Mouse (Mus musculus) ES-Bruce4 (cell line): ENCODE measurements around the gene Chst4. TPM values are rescaled to one million over a fixed set of nuclear protein-coding genes. Genes with fewer than 3 reads are reported as not detected.

Experiments used
- H3K27ac ChIP-seq: 2 replicates; pipeline ENCODE4 v1.5.1; 2012; ENCODE audit warnings: low read length, inconsistent platforms; ENCODE audit not compliant: insufficient read depth
- H3K27me3 ChIP-seq: 2 replicates; pipeline ENCODE4 v1.6.1; 2012; ENCODE audit warnings: mild to moderate bottlenecking, low read length, inconsistent platforms; ENCODE audit not compliant: control insufficient read depth, poor library complexity, insufficient read depth, severe bottlenecking
- H3K36me3 ChIP-seq: 2 replicates; pipeline ENCODE4 v1.6.1; 2012; ENCODE audit warnings: inconsistent platforms, mild to moderate bottlenecking, low read length, moderate library complexity; ENCODE audit not compliant: control insufficient read depth, poor library complexity, insufficient read depth, severe bottlenecking
- H3K4me1 ChIP-seq: one replicate; pipeline ENCODE4 v1.8.1; 2011; ENCODE audit warnings: low read length; ENCODE audit not compliant: control insufficient read depth, insufficient read depth
- H3K4me3 ChIP-seq: 2 replicates; pipeline ENCODE4 v1.5.1; 2011; ENCODE audit warnings: low read depth, mild to moderate bottlenecking, low read length
- H3K9ac ChIP-seq: 2 replicates; pipeline ENCODE4 v1.6.1; 2012; ENCODE audit warnings: low read depth, mild to moderate bottlenecking, inconsistent platforms; ENCODE audit not compliant: poor library complexity, severe bottlenecking
- H3K9me3 ChIP-seq: replicated peaks from 2 replicates; pipeline ENCODE4 v1.6.1; 2012; ENCODE audit warnings: mild to moderate bottlenecking, low read length, inconsistent platforms; ENCODE audit not compliant: control insufficient read depth, poor library complexity, insufficient read depth, severe bottlenecking
- CTCF ChIP-seq: IDR thresholded peaks from one replicate; pipeline ENCODE4 v1.8.1; 2011; ENCODE audit warnings: low read depth, low read length
- EP300 ChIP-seq: IDR thresholded peaks from 2 replicates; pipeline ENCODE4 v1.6.1; 2011; ENCODE audit warnings: low read depth, low read length; ENCODE audit not compliant: insufficient read depth
- POLR2A ChIP-seq: IDR thresholded peaks from one replicate; pipeline ENCODE4 v1.8.1; 2011; ENCODE audit warnings: low read length; ENCODE audit not compliant: insufficient read depth
- polyA plus RNA-seq: library from polyadenylated mRNA; stranded (reverse); fragments of >200 nt; gene quantifications from 2 replicates; pipeline ENCODE4 v1.2.4, GENCODE M21; 2011; ENCODE audit warnings: low read depth; ENCODE audit not compliant: missing spikeins, insufficient read depth, insufficient read length

Chst4 gene
- polyA plus RNA-seq, 1 experiment: not detected

- Histone ChIP-seq H3K9me3 (no peaks in the 10 kb centered on the region), H3K9ac (no peak overlapping the region), H3K4me3 (no peak overlapping the region), H3K36me3 (no peaks in the 10 kb centered on the region), H3K27me3 (no peaks in the 10 kb centered on the region), H3K27ac (no peak overlapping the region), H3K4me1 (peaks cover 8% of the 10 kb centered on the region)
- TF ChIP-seq CTCF: peak; percentile 52
- TF ChIP-seq EP300: no peak
- no peak for TF ChIP-seq POLR2A
Observed at GRCm38 (mm10) chr8:110010868-110011267, 28.7 kb downstream of the Chst4 start.

DNA sequence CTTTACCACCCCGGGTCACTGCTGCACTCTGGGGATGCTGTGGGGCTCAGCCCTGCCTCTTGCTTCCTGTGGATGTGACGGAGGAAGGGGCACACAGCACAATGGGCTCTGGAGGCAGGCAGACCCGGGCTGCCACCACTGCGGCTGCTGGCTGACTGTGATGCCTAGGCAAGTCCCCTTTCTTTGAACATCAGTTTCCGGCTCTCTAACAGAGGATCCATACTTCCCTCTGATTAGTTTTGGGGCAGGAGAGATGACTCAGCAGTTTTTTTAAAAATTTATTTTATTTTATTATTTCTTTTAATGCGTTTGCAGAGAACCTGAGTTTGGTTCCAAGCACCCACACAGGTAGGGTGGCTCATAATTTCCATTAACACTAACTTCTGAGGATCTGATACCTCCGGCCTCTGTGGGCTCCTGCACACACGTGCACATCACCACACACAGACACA, 30.5 kb downstream of the Chst4 start:
- Histone ChIP-seq H3K27me3 (no peaks in the 10 kb centered on the region), H3K9ac (peak overlapping the region; percentile 88), H3K36me3 (no peaks in the 10 kb centered on the region), H3K9me3 (no peaks in the 10 kb centered on the region), H3K4me3 (0 out of 2 replicates have a peak overlapping the region, but pooled peaks have one; percentile 14), H3K27ac (peak overlapping the region; percentile 74), H3K4me1 (peaks cover 8% of the 10 kb centered on the region)
- no peak for TF ChIP-seq POLR2A
- TF ChIP-seq CTCF: no peak
- TF ChIP-seq EP300: no peak

DNA sequence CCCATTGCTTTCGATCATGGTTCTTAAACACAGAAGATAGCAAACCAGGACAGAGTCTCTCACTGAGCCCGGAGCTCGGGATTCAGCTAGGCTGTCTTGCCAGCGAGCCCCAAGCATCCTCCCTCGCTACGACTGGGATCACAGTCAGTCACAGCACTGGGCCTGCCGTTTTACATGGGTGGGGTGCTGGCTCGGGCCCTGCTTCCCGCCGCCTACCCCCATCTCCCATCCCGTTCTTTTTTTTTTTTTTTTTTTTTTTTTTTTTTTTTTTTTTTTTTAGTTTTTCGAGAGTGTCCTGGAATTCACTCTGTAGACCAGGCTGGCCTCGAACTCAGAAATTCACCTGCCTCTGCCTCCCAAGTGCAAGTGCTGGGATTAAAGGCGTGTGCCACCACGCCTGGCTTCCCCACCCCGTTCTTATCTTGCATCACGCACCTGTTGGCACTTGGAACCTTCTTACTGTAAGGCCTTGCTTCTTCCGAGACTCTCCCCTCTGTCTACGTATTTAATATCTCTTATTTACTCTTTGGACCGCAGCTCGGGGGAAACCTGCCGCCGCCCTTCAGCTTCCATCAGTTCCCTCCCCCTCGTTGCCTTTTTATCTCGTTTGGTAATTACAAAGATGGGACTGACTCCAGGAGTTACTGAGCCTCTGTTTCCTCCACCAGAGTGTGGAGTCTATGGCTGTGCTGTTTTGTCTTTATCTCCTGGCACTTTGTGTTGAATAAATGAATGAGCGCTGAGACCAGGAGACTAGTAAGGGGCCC, 31.1 kb downstream of the Chst4 start:
- Histone ChIP-seq H3K27ac (peak overlapping the region; percentile 74), H3K4me1 (peaks cover 8% of the 10 kb centered on the region), H3K27me3 (no peaks in the 10 kb centered on the region), H3K9me3 (no peaks in the 10 kb centered on the region), H3K9ac (peak overlapping the region; percentile 88), H3K36me3 (no peaks in the 10 kb centered on the region), H3K4me3 (peak overlapping the region; percentile 14; the same call in 1 of the 2 replicates)
- no peak for TF ChIP-seq POLR2A
- TF ChIP-seq EP300: no peak
- TF ChIP-seq CTCF: no peak

GRCm38 (mm10) chr8:110006312-110007023, 33.1 kb downstream of the Chst4 start:
- no peaks in the 10 kb centered on the region for H3K36me3 ChIP-seq
- H3K27me3 ChIP-seq: no peaks in the 10 kb centered on the region
- H3K4me3 ChIP-seq: no peak overlapping the region
- no peak for TF ChIP-seq CTCF
- no peak for TF ChIP-seq EP300
- no peak for TF ChIP-seq POLR2A
- H3K9me3 ChIP-seq: no peaks in the 10 kb centered on the region
- H3K4me1 ChIP-seq: peaks cover 8% of the 10 kb centered on the region
- H3K27ac ChIP-seq: no peak overlapping the region
- H3K9ac ChIP-seq: no peak overlapping the region

DNA sequence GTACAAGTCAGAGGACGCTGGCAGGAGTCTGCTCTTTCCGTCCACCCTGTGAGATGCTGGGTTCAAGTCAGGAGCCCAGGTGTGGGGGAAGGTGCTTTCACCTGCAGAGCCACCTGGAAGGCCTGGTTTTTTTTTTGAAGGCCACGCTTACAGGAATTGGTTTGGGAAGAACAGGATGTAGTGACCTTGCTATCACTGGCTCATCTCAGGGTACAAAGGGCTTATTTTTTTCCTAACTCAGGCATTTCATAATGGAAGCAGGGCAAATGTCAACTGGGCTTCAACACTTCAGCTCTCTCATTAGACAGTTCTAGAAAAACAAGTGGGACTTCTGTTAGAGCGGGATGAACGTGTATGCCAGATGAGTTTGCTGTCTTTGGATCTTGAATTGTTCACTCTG, 35.2 kb downstream of the Chst4 start:
- no peak for TF ChIP-seq POLR2A
- no peak for TF ChIP-seq CTCF
- no peak for TF ChIP-seq EP300

DNA sequence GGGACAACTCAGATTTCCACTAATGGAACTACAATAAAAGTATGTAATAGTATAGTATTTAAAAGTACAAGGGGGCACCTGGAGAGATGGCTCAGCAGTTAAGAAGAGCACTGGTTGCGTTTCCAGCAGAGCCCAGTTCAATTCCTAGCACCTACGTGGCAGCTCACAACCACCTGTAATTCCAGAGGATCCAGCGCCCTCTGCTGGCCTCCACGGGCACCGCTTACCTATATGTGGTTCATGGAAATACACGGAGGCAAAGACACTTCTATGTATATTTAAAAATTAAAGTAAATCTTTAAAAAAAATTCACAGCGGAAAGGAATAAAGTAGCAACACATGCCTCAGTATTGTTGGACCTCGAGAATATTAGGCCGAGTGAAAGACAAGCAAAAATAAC, 36.6 kb downstream of the Chst4 start:
- H3K9me3 ChIP-seq: no peaks in the 10 kb centered on the region
- H3K27me3 ChIP-seq: no peaks in the 10 kb centered on the region
- H3K4me1 ChIP-seq: peaks cover 4% of the 10 kb centered on the region
- no peak overlapping the region for H3K4me3 ChIP-seq
- H3K36me3 ChIP-seq: no peaks in the 10 kb centered on the region
- TF ChIP-seq EP300: no peak
- TF ChIP-seq POLR2A: no peak
- peak; percentile 88 for TF ChIP-seq CTCF
- H3K27ac ChIP-seq: no peak overlapping the region
- H3K9ac ChIP-seq: no peak overlapping the region

More for the DNA sequence above, 35.2 kb downstream of the Chst4 start:
- Histone ChIP-seq H3K4me3 (no peak overlapping the region), H3K4me1 (peaks cover 4% of the 10 kb centered on the region), H3K27me3 (no peaks in the 10 kb centered on the region), H3K27ac (no peak overlapping the region), H3K9ac (no peak overlapping the region), H3K36me3 (no peaks in the 10 kb centered on the region), H3K9me3 (no peaks in the 10 kb centered on the region)
